Mouse (Mus musculus): ENCODE results near the gene Lin7a. TPM values are rescaled to one million over a fixed set of nuclear protein-coding genes. Genes with fewer than 3 reads are reported as not detected.

The Lin7a gene
- total and polyA plus RNA-seq, 2 experiments from 2014 or later, result 16.0 to 26.3 TPM

GRCm38 (mm10) chr10:107225331-107225835 lies 46.1 kb upstream of the Lin7a start:
- Histone ChIP-seq H3K4me3 (ENCODE audit: low read depth, low read length) (no peak overlapping the region), H3K4me2 (ENCODE audit: low read depth) (no peak overlapping the region), H3K27me3 (ENCODE audit: insufficient read depth, low read length) (no peaks in the 10 kb centered on the region), H3K9me3 (ENCODE audit: low read length) (no peaks in the 10 kb centered on the region), H3K4me1 (ENCODE audit: insufficient read depth) (no peaks in the 10 kb centered on the region), H3K9ac (no peak overlapping the region), H3K36me3 (ENCODE audit: insufficient read depth) (no peaks in the 10 kb centered on the region), H3K27ac (ENCODE audit: low read depth, low read length) (no peak overlapping the region)
- ATAC-seq (no peak), DNase-seq (no peak)
- no peak for TF ChIP-seq CTCF (IDR thresholded peaks at IDR 0.05; ENCODE audit: low read depth)
- 72% methylated on average over 4 of the region's 4 CpGs for WGBS

DNA sequence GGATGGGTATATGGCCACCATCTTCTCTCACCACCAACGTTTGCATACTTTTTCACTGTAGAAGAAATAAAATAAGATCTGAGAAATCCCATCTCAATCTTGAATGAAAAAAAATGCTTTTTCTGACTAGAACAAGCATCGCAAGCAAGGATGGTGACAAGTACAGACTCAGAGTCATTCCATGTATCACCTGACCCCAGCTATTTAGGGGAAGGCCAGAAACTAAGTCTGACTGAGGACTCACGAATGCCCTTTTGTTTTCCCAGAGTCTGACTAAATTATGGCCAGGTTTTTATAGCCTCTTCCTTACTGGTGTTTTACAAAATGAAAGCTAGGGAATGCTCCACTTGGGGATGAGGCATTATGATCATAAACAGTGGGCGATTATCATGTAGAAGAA lies 45.6 kb upstream of the Lin7a start:
- no peak for TF ChIP-seq CTCF (IDR thresholded peaks at IDR 0.05; ENCODE audit: low read depth)
- Histone ChIP-seq H3K27ac (ENCODE audit: low read depth, low read length) (no peak overlapping the region), H3K9ac (no peak overlapping the region), H3K9me3 (ENCODE audit: low read length) (no peaks in the 10 kb centered on the region), H3K4me2 (ENCODE audit: low read depth) (no peak overlapping the region), H3K4me3 (ENCODE audit: low read depth, low read length) (no peak overlapping the region), H3K4me1 (ENCODE audit: insufficient read depth) (no peaks in the 10 kb centered on the region), H3K27me3 (ENCODE audit: insufficient read depth, low read length) (no peaks in the 10 kb centered on the region), H3K36me3 (ENCODE audit: insufficient read depth) (no peaks in the 10 kb centered on the region)
- 88% methylated on average over 4 of the region's 4 CpGs for WGBS
- DNase-seq (no peak), ATAC-seq (no peak)

GRCm38 (mm10) chr10:107227901-107228300 lies 43.6 kb upstream of the Lin7a start:
- H3K27me3 ChIP-seq (ENCODE audit: insufficient read depth, low read length), result no peaks in the 10 kb centered on the region
- no peak overlapping the region for H3K4me3 ChIP-seq (ENCODE audit: low read depth, low read length)
- WGBS, result 98% methylated on average over 1 of the region's 1 CpGs
- H3K9me3 ChIP-seq (ENCODE audit: low read length), result no peaks in the 10 kb centered on the region
- no peaks in the 10 kb centered on the region for H3K4me1 ChIP-seq (ENCODE audit: insufficient read depth)
- DNase-seq (no peak), ATAC-seq (no peak)
- no peak overlapping the region for H3K27ac ChIP-seq (ENCODE audit: low read depth, low read length)
- no peak overlapping the region for H3K4me2 ChIP-seq (ENCODE audit: low read depth)
- H3K9ac ChIP-seq, result no peak overlapping the region
- TF ChIP-seq CTCF (IDR thresholded peaks at IDR 0.05; ENCODE audit: low read depth), result no peak
- no peaks in the 10 kb centered on the region for H3K36me3 ChIP-seq (ENCODE audit: insufficient read depth)

DNA sequence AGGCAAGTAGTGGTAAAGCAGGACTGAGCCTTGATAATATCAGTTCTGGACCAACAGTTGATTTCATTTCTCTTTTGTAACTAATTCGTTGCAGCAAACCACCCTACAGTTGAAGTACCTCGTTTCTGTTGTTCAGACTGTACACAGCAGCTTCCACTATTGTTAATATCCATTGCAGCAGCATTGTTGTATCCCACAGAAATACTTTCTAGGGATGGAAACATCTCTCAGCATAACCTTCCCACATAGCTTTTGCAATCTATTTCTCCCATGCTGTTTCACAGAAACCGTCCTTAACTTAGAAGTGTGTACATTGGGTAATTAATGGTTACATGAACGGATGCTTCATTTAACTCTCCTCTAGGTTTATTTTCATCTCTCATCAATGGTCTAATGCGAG lies 42.7 kb upstream of the Lin7a start:
- Histone ChIP-seq H3K27me3 (ENCODE audit: insufficient read depth, low read length) (no peaks in the 10 kb centered on the region), H3K9me3 (ENCODE audit: low read length) (no peaks in the 10 kb centered on the region), H3K4me1 (ENCODE audit: insufficient read depth) (no peaks in the 10 kb centered on the region), H3K27ac (ENCODE audit: low read depth, low read length) (no peak overlapping the region), H3K4me3 (ENCODE audit: low read depth, low read length) (no peak overlapping the region), H3K9ac (no peak overlapping the region), H3K36me3 (ENCODE audit: insufficient read depth) (no peaks in the 10 kb centered on the region), H3K4me2 (ENCODE audit: low read depth) (no peak overlapping the region)
- no peak for TF ChIP-seq CTCF (IDR thresholded peaks at IDR 0.05; ENCODE audit: low read depth)
- 79% methylated on average over 5 of the region's 5 CpGs for WGBS
- no peak for ATAC-seq
- no peak for DNase-seq

- WGBS, result 73% methylated on average over 3 of the region's 3 CpGs
- Histone ChIP-seq H3K4me3 (ENCODE audit: low read depth, low read length) (no peak overlapping the region), H3K4me2 (ENCODE audit: low read depth) (no peak overlapping the region), H3K9me3 (ENCODE audit: low read length) (no peaks in the 10 kb centered on the region), H3K27me3 (ENCODE audit: insufficient read depth, low read length) (no peaks in the 10 kb centered on the region), H3K27ac (ENCODE audit: low read depth, low read length) (no peak overlapping the region), H3K4me1 (ENCODE audit: insufficient read depth) (no peaks in the 10 kb centered on the region), H3K36me3 (ENCODE audit: insufficient read depth) (no peaks in the 10 kb centered on the region), H3K9ac (no peak overlapping the region)
- ATAC-seq, result no peak
- DNase-seq, result no peak
- no peak for TF ChIP-seq CTCF (IDR thresholded peaks at IDR 0.05; ENCODE audit: low read depth)
Measured at GRCm38 (mm10) chr10:107229416-107229815, 42.1 kb upstream of the Lin7a start.

DNA sequence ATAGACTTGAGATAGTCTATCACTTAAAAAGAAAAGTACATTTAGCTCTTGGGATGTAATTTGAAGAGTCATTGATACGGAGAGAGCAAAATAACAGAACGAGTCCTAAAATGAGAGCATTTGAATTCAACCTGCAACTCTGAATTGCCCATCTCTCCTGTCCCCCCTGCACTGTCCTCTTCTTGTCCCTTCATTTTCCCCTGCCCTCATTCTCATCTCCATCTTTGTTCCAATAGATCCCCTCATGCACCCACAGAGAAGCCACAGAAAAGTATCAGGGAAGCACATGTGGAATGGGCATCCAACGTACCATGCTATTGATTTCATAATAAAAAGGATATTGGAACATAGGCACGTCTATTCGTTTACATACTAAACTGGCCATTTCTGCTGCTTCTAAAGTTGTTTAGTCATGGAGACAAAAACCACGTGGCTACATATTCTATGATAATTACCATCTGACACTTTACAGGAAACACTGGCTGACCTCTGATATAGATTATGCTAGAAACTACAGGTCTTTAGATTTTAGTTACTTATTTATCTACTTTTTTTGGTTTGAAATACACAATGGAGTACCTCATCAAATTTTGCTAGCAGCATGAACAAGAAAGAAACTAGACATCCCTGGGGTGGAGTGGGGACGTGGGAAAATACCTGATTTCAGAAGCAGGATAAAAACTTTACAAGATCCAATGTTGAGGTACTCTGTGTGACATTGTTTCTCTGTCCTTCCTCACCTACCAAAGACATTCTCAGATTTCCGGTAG lies 41.2 kb upstream of the Lin7a start:
- Histone ChIP-seq H3K4me2 (ENCODE audit: low read depth) (no peak overlapping the region), H3K27ac (ENCODE audit: low read depth, low read length) (no peak overlapping the region), H3K36me3 (ENCODE audit: insufficient read depth) (no peaks in the 10 kb centered on the region), H3K4me3 (ENCODE audit: low read depth, low read length) (no peak overlapping the region), H3K9ac (no peak overlapping the region), H3K4me1 (ENCODE audit: insufficient read depth) (no peaks in the 10 kb centered on the region), H3K9me3 (ENCODE audit: low read length) (no peaks in the 10 kb centered on the region), H3K27me3 (ENCODE audit: insufficient read depth, low read length) (no peaks in the 10 kb centered on the region)
- ATAC-seq (no peak), DNase-seq (no peak)
- no peak for TF ChIP-seq CTCF (IDR thresholded peaks at IDR 0.05; ENCODE audit: low read depth)
- WGBS, result 86% methylated on average over 8 of the region's 8 CpGs

DNA sequence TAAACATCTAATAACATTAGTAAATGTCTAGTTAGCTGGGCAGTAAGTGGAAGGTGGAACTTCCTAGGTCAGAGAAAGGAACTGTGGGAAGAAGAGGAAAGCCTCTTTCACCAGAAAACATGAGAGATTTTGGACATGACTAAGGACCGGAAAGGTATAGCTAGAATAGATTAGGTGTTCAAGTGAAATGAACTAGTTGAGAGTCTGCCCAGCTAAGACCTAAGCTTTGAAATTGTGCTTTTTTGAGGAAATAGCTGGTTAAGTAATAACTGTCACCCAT lies 40.7 kb upstream of the Lin7a start:
- no peak for DNase-seq
- Histone ChIP-seq H3K4me1 (ENCODE audit: insufficient read depth) (no peaks in the 10 kb centered on the region), H3K4me2 (ENCODE audit: low read depth) (no peak overlapping the region), H3K36me3 (ENCODE audit: insufficient read depth) (no peaks in the 10 kb centered on the region), H3K27ac (ENCODE audit: low read depth, low read length) (no peak overlapping the region), H3K9ac (no peak overlapping the region), H3K4me3 (ENCODE audit: low read depth, low read length) (no peak overlapping the region), H3K9me3 (ENCODE audit: low read length) (no peaks in the 10 kb centered on the region), H3K27me3 (ENCODE audit: insufficient read depth, low read length) (no peaks in the 10 kb centered on the region)
- WGBS, result 100% methylated on average over 1 of the region's 1 CpGs
- no peak for TF ChIP-seq CTCF (IDR thresholded peaks at IDR 0.05; ENCODE audit: low read depth)
- no peak for ATAC-seq
